Mouse (Mus musculus) cerebellum, adult 9-11 months (tissue): ENCODE data around the gene Figla.
A peak's percentile ranks its signal among the peaks of the same experiment; 100 is the strongest.
"Not testable (repeated sequence)": the region's sequence is repeated elsewhere in the genome, so short reads cannot be mapped to it uniquely, and the experiment has no call there.

ENCODE experiments used
- DNase-seq: peaks from one replicate; pipeline ENCODE4 v3.0.0; 2022

The Figla gene

GRCm38 (mm10) chr6:86015871-86016270, at the start of gene Figla:
Figla (plus strand) TSS chr6:86016171.
- no peak for DNase-seq

DNA sequence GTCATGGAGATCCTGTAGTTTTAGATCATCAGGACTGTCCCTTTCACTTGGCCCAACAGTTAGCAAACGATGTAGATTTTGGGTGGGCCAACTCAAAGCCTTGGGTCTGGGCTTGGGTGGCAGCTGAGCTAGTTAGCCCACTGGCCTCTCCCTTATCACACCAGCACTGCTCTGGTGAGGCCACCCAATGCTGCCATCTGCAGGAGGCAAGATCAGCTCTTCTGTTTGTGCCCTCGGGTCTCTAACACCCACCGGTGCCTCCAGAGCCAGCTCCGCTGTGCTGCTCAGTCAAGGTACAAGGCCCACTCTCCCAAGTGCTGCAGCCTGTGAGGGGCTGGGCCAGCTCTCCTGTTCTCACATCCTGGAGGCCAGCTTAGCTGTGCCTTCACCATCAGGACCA, 49.3 kb upstream of the Figla start:
- DNase-seq, result no peak

DNA sequence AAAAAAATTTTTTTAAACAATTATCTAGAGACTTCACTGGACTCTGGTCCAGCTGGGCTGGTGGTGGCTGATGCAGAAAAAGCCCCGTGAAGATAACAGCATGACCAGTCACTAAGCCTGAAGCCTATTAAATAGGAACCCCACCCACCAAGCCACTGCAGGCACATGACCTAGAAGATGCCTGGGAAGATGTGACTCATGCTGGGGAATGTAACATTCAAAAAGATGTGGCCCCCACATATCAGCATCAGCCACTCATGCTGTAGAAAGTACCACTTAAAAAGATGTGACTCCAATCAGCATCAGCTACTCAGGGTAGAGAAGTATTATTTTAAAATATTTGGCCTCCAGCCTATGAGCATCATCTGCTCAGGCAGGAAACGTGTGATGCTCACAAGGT, 46.1 kb upstream of the Figla start:
- DNase-seq, result no peak

DNA sequence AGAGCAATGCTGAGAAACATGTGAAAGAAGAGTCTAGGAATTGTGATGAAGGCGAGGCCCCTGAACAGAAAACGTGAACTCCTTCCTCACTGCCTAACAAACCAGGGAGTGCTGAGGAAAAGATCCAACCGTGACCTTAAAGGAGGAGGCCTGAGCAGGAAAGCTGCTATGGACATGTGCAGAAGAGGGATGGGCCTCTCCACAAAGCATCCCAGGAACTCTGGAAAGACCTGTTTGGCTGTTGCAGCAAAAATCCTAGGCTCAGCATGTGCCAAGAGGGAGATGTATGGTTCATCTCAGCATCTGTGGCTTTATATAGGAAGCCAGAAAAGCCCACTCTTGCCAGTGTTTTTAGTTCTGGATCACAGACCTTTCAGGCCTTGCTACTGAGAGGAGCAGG, 43.3 kb upstream of the Figla start:
- no peak for DNase-seq

DNA sequence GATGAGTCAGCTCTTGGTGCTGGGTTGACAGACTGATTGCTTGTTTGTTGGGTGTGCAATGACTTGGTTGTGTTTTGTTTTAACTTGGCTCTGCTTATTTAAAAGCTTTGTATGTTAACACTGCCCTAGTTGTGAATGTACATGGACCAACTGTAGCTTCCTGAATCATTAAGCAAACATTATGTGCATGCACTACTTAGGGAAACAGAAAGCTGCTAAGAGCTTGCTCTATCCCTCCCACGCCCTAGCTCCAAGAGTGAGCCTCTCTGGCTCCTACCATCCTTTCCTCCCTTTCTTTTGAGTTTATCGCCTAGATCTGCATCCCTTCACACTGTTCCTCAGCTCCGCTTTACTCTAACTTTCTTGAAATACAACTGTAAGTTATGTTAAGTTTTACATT, 42.6 kb upstream of the Figla start:
- DNase-seq, result no peak

GRCm38 (mm10) chr6:85974941-85975617, 40.9 kb upstream of the Figla start:
- DNase-seq, result no peak

- DNase-seq, result no peak
Measured at GRCm38 (mm10) chr6:85975761-85976160, 40.2 kb upstream of the Figla start.

GRCm38 (mm10) chr6:85976242-85976641, 39.7 kb upstream of the Figla start:
- no peak for DNase-seq

DNA sequence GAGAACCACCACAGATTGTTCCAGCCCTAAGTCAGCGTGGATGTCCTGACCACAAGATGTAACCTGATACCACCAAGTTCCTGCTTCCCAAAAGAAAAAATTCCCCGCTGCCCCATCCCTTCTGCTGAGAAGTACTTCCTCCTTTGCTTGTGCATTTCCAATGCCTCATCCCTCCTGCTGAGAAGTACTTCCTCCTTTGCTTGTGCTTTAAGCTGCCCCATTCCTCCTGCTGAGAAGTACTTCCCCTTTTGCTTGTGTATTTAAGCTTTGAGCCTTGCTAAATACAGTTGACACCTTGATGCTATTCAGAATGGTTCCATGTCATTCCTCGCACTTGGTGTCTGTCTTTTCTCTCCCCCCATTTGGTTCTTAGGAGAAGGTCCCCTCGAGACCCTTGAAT, 37.2 kb upstream of the Figla start:
- not testable (repeated sequence) for DNase-seq

DNA sequence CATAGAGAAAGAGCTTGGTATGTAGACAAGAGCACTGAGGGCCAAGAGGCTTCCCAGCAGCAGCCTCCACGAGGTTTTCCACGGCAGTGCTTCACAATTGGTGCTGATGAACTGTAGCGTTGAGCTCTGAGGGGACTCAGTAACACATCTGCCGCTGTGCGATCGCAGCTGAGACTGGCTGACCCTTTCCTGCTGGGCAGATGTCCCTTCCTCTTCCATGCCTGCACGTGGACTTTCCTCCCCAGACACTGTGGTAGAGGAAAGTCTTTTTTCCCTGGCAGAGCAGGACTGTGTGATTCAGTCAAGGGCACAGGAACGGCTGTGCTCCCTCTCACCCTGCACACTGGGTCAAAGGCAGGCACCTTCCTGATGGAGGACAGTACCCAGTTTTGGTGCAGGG, 31.6 kb upstream of the Figla start:
- DNase-seq, result no peak

- not testable (repeated sequence) for DNase-seq
Measured at GRCm38 (mm10) chr6:85989570-85989969, 26.4 kb upstream of the Figla start.

- DNase-seq, result not testable (repeated sequence)
Measured at GRCm38 (mm10) chr6:85990774-85991173, 25.2 kb upstream of the Figla start.

GRCm38 (mm10) chr6:86003405-86003925, 12.5 kb upstream of the Figla start:
- no peak for DNase-seq

GRCm38 (mm10) chr6:86004271-86005148, 11.5 kb upstream of the Figla start:
- peak; percentile 73 for DNase-seq

DNA sequence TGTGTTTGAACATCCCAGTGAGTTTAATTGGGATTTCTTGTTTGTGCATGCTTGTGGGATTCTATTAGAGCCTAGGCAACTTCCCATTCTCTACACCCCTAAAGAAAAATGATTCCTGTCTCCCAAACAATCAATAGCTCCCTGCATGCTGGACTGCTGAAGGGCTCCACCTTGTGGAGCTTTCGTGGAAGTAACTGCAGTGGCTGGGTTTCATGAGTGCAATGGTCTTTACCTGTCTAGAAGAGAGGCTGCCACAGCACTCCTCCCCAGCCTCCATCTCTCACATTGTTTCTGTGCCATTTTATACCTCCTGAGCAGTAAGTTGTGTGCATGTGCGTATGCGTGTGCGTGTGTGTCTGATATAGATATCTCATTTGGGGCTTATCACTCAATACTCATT, 6.0 kb upstream of the Figla start:
- DNase-seq, result peak; percentile 41

GRCm38 (mm10) chr6:86014812-86015211, 1.2 kb upstream of the Figla start:
- DNase-seq, result not testable (repeated sequence)

- DNase-seq, result no peak
Measured at GRCm38 (mm10) chr6:86016793-86017350, 901 bp downstream of the Figla start.

DNA sequence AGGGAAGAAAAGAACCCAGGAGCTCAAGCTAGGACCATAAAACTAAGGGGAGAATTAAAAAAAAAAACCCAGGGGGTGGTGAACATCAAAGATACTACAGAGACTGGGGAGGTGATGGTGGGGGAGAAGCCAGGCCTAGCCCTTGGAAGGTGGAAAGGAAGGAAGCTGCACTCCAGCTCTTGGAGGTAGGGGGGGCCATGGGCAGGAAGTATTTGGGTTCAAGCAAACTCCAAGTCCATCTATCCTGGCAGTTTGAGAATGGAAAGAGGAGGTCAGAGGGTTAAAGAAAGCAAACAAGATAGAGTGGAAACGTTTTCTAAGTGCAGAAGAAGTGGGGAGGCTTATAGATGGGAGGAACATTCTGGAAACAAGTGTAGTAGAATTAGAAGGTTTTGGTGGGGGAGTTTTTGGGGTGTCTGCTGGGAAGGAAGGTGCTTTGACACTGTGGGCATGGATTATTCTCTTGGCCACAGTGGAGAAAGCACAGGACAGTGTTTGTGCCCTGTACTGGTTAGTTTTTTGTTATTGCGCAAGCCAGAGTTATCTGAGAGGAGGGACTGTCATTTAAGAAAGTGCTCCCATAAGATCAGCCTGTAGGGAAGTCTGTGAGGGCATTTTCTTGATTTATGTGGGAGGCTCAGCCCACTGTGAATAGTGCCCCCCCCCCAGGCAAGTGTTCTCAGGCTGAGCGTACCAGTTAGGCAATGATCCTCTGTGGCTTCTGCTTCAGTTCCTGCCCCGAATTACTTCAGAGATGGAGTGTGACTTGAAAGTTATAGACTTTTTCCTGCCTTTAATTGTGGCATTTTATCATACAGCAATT, 3.7 kb downstream of the Figla start:
- no peak for DNase-seq

DNA sequence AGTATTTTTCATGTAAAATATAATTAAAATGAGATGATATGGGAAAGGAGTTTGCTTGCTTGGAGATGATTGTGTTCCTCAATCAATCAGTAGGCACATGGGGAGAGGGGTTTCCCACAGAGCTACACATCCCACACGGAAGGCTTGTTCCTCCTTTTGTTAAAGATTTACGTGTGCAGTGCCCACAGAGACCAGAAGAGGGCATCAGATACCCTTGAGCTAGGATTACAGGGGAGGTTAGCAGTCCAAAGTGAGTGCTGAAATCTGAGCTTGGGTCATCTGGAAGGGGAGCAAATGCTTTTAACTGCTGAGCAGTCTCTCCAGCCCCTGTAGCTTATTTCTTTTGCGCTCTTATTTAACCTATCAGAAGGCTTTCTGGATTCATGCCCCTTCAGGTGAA, 5.0 kb downstream of the Figla start:
- no peak for DNase-seq

GRCm38 (mm10) chr6:86026632-86027292, 10.8 kb downstream of the Figla start:
- DNase-seq, result no peak

- DNase-seq, result no peak
Measured at GRCm38 (mm10) chr6:86028150-86028549, 12.2 kb downstream of the Figla start.
